Mouse (Mus musculus) ES-CJ7 (cell line): ENCODE measurements around the gene Atf6b.

ENCODE experiments used
- DNase-seq: peaks from one replicate; pipeline ENCODE4 v3.0.0; 2011; ENCODE audit warnings: low read depth, low spot score

Atf6b gene

DNA sequence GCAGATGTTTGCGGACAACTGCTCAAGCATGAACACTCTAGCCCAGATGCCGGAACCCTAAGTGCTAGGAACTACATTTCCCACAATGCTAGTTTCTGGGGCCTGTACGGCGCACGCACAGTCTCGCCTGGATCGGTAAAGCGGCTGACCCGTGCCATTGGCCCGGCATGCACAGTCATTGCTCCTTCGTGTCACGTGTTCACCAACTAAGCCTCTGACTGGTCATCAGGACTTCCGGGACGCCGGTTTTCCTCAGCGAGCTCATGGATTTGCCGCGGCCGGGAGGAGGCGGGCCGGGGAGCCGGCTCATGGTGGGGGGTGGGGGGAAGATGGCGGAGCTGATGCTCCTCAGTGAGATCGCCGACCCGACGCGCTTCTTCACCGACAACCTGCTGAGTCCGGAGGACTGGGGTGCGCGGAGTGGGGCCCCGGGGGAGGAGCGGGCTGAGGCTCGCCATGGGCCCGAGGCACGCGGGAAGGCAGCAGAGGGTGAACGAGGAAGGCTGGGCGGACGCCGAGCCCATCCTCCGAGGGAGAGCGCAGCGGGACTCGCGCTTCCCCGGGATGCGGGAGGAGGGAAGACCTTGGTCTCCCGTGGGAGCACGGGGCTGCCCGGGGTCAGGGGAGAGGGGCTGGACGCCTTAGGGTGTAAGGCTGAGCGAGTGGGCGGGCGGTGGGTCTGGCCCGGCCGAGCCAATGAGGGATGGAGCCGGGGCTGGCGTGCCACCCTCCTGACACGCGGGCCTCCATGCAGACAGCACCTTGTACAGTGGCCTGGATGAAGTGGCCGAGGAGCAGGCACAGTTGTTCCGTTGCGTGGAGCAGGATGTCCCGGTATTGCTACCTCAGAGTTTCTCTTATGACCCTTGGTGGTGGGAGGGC, at the start of gene Atf6b:
Gene Atf6b (plus strand): TSS at position 241 of the 882 bp plus-strand sequence.
- DNase-seq = peak; percentile 99

DNA sequence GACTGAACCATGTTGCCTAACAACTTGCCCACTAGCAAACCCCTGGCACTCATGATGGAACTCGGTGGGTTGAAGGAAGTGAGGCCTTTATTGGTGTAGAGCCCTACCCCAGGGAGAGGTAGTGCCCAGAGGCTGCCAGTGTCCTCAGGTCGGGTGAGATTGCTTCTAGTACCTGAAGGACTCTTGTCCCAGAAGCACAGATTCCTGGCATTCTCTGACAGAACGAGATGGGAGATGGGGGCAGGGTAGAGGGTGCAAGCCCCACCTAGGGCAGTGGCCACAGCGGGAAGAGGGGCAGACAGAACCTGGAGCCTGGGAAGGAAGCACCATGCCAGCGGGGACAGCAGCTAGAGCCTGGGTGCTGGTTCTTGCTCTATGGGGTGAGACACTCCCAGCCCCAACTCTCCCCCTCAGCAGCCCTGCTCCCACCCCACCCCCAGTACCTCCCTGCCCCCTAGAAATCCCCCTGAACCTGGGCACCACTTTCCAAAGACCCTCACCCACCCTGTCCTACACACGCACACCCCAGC, 49.3 kb upstream of the Atf6b start, which contains the start of gene Ager:
Gene Ager (plus strand): TSS at position 297 of the 530 bp plus-strand sequence.
- no peak for DNase-seq

DNA sequence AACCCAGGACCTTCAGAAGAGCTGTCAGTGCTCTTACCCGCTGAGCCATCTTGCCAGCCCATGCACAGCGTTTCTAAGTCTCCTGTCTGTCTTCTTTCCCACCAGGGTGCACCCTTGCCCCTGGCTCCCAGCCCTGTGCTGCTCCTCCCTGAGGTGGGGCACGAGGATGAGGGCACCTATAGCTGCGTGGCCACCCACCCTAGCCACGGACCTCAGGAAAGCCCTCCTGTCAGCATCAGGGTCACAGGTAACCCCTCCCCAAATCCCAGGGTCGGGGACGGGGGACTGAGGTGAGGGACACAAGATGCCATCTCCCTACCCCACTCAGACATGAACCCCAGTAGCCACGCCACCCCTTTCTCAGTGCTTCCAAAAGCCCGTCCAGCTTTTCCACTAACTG, 47.1 kb upstream of the Atf6b start:
- DNase-seq = no peak

DNA sequence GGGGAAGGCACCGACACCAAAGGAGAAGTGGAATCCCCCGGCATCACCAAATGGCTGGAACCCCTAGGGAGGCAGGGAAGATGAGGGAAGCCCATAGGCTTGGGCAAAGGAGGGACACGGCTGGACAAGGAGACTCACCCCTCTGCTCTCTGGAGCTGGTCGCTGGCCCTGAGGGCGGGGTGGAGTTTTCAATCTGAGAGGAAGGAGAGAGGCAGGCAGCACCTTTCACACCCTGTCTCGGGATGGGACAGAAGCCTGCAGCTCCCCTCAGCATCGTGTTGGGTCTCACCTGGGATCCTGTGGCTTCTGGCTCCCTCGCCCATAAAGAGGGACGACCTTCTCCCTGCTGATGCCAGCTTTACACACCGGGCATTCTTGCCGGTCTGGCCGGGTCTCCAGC, 45.1 kb upstream of the Atf6b start:
- DNase-seq = no peak

DNA sequence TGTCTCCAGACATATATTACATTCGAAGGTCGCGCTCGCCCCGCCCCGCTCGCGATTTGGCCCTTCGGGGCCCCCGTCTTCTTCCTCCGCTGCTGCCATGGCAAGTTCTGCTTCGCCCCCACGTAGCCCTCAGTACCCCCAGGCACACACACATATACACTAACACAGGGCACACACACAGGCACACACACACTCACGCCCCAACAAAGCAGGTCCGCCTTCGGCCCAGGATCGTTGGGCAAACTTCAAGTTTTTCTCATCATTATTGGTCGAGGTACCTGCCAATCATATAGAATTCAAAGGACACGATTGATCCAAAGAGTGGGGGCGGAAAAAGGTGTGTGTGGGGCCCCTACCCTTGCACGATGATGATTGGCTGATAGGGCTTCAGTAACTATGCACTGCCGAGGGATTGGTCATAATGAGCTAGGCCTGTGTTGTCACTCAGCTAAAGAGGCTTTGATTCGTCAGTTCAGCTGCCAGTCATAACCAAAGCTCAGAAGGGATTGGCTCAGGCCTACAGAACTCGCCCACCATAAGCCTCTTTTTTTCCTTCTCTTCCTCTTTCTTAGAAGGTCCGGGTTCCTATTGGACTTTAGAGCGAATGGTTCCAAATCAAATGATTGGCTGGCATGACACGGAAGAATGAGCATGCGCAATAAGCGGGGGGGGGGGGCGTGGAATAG, 43.4 kb upstream of the Atf6b start, which contains the start of gene Rnf5:
Gene Rnf5 (minus strand): TSS at position 316 of the 686 bp plus-strand sequence.
- DNase-seq = peak; percentile 100

DNA sequence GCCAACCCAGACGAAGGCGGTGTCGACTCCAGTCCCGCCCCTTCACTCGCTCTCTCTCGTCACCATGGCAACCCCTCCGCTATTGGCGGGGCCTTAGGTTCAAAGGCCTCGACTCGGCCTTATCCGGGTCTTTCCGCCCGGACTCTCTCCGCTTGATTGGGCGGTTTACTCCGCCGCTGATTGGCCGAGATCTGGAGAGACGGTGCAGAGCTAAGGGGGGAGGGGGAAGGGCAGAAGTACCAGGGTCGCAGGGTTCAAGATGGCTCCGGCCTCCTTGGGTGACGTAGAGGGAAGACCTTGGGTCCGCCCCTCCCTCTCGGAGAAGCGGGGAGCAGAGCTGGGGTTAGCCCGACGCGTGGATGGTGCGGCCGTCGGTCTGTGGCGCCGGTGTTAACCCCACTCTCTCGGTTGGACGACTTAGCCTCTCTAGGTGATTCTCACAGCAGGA, 42.9 kb upstream of the Atf6b start, which contains the start of gene Agpat1:
Gene Agpat1 (plus strand): TSS at position 202 of the 448 bp plus-strand sequence.
- peak; percentile 100 for DNase-seq

DNA sequence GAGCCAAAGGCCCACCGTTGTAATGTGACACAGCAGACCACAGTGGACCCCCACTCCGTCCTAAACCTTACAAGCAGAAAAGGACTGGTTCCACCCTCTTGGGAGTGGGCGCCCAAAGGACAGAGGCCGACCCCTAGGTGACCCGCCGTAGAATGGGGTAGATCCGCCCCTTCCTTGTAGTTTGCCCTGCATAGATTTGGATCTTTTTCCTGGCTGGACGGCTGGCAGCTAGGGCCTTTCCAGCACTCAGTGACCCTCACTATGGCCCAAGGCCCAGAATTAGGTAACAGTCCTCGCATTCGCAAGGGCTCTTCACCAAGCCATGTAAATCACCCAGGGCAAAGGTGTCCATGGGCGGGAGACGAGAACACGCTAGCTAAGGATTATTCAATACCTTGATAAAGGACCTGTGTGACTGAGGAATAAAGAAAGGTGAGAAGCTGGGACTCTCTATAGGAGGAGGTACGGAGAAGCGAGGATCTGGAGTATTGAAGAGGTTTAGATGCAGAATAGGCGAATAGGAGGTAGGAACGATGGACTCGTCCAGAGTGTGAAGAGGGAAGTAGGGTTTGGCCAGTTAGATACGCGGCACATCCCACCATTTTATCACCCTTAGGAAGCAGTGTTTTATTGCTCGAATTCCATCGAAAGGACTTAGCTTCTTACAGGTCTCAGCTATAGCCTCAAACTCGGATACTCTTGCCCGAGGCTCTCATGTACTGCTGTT, 42.3 kb upstream of the Atf6b start:
- DNase-seq = no peak

DNA sequence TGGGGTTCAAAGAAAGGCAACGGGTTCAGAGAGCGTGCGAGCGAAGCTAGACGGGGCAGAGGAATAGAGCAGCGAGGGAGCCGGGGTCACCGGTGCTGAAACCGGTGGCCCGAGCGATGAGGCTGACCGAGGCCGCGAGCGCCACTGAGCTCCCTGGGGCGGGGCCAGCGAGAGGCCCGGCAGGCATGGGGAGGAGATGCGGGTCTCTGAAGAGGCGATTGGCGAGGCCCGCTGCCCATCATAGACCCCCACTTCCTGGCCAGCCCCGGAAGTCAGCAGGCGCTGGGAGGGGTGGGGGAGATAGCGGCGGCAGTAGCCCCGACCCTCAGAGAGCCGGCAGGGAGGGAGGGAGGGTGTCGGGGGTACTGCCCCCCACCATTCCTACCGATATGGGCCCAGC, 41.3 kb upstream of the Atf6b start:
- DNase-seq = peak; percentile 94

DNA sequence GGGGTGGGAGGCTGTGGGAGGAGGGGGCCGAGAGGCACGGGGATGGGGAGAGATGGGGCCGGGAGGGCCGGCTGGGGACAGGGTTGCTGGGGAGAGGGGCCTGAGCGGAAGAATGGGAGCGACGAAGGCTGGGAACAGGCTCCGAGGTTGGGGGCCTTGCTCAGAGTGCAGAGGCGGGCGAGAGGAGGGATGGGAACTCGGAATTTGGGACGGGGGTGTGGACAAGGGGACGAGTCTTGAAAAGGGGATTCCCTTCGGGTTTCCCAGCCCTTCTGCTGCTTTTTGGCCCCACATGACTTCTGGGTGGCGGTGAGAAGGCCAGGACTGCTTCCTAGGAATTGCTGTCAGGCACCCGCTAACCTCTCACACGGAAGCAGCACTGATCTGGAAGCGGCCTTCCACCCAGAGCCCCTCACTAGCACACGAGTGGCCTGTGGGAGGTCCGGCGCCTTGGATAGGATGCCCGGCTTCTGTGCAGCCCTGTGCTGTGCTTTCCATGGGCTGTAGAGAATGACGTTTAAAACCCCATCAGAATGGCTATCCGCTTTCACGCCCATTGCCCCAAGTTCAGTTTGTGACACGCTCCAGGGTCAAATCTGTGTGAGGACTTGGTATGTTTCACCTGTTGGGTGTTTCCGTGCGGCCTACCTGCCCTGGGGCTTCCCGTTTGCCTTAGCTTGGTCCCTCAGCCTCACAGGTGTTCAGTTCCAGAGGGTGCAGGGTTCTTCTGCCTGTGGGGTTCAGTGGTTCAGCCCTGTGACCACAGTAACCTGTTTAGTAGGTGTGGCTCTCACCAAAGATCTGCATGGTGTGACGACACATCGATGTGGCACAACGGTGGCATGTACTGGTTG, 40.5 kb upstream of the Atf6b start:
- DNase-seq = no peak

DNA sequence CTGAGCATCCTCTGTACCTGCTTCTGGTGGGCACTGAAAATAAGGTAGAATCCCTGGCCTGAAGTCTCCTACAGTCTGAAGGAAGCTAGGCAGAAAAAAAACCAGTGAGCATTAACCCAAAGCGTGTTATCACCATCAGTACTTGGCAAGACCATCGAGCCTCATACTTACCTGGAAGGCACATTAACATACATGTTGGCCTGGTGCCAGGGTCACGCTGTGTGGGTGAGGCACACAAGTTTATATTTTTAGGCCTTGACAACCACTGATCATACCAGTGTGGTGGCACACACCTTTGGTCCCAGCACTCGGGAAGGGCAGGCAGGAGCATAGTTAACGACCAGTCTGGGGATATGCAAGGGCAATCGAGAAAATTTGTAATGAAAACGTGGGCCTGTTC, 38.9 kb upstream of the Atf6b start:
- DNase-seq = no peak

DNA sequence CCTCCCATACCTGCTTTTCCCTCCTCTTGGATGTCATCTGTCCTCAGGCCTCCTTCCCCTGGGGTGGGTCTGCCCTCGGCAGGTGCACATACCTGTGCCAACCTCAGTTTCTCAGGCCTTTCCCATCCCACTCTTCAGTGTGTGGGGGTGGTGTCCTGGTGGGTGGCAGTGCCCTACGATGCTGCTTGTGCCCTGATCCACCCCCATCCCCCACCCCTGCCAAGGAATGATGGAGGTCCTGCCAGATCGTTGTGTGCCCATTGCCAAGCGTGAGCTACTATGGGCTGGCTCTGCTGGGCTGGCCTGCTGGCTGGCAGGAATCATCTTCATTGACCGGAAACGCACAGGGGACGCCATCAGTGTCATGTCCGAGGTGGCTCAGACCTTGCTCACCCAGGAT, 35.9 kb upstream of the Atf6b start:
- no peak for DNase-seq

DNA sequence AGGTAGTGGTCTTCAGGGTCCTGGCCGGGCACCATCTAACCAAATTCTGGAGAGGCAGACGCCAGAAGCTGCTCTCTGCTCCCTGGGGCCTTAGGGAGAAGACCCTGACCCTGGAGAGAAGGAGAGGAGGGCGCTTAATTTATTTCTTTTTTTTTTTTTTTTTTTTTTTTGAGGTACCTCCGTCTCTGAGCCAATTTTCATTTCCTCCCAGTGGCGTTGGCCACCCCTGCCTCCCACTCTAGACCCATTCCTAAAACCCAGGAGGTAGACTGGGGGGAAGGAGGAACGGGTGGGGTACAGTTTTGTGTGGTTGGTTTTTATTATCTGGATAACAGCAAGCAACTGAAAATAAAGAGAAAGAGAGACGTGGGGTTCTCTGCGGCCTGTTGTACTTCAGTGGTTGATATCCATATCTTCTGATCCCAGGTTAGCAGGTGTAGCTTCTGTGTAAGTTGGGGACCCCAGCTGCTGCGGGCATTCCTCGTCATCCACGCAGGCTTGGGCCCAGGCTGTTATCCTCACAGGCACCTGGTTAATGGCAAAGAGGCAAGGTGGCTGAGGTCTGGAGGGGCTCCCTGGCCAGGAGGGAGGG, 33.8 kb upstream of the Atf6b start:
- no peak for DNase-seq

DNA sequence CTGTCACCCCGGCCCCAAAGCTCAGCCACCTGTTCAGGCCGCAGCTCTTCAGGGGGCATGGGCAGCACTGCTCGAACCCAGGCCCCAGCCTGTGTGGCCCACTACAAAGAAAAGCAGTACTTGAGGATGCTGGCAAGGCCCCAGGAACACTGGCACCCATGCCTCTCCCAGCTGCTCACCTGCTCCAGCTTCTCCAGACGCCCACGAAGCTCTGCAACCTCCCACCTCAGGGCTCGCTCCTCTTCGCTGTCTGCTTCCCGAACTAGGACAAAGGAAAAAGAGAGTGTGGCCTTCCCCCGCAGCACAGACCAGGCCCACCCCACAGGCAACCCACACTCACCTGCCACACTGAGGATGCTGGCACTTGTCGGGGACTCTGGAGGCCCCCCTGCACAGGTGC, 33.1 kb upstream of the Atf6b start:
- no peak for DNase-seq

DNA sequence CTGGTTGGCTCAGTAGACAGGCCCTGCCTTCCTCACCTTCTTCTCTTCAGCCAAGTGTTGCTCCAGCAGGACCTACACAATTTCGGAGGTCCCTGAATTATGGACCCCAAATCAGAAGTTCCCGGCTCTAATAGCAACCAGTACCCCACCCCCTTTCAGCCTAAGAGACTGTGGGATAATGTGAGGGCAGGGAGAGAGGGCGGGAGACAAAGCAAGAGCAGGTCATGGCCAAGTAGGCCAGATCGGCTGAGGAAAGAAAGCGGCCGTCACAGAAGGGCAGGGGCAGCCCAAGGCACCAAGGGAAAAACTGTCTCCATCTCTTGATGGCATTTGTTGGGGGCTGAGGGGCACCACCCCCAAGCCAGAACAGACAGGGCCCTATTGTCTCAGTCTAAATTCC, 31.1 kb upstream of the Atf6b start, which contains the start of gene Egfl8:
Gene Egfl8 (minus strand): TSS at position 101 of the 400 bp plus-strand sequence.
- DNase-seq = no peak

DNA sequence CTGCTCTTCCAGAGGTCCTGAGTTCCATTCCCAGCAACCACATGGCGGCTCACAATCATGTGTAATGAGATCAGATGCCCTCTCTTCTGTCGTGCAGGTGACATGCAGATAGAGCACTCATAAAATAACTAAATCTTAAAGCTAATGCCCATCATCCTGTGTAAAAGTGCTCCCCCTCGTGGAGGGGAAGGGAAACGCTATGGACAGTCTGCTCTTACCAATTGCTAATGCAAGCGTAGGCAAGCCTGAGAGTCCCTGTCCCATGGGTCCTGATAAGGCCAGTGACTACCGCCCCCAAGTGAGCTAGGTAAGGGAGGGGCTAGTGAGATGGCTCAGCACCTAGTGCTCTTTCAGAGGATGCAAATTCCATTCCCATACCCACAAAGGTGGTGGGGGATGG, 27.9 kb upstream of the Atf6b start:
- peak; percentile 80 for DNase-seq

DNA sequence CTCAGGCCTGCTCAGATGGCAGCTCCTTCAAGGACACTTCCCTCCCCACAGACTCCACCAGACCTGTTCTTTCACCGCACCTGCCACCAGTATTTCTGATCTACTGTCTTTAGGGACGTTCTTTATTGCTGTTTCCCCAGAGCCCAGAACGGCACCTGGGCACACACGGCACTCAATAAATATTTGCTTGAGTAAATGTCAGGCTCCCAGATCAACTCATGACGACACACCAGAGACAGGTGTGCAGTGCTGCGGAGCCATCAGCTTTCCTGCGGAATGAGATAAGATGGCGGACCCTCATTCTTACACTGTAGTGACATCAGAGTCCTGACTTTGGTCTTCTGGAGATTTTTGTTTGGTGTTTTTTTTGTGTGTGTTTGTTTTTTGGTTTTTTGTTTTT, 25.9 kb upstream of the Atf6b start:
- DNase-seq = no peak

DNA sequence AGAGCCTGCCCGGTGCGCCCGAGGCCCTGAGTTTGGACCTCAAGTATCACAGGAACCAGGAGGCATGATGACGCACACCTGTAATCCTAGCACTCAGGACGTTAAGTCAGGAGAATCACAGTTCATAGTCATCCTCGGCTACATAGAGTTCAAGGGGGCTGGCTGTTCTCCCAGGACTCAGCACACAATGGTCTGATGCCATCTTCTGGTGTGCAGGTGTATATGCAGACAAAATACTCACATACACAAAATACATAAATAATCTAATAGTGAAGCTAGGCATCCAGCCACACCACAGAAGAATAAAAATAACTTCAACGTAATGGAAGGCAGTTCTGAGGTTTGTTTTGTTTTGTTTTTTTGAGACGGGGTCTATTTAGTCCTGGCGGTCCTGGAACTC, 23.8 kb upstream of the Atf6b start:
- peak; percentile 41 for DNase-seq

DNA sequence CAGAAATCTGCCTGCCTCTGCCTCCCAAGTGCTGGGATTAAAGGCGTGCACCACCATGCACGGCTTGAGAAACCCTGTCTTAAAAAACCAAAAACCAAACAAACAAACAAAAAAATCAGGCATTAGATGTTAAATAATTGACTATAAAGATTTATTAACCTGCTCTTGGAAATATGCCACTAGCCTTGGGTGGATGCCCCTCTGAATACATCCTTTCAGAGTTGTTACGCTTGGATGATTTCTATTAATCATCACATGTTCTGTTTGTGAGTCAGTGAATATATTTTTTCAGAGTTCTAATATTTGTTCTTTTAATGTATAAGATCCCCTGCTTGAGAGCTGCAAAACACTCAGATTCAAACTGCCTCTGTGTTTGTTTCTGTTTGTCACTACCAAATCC, 22.0 kb upstream of the Atf6b start:
- DNase-seq = no peak

DNA sequence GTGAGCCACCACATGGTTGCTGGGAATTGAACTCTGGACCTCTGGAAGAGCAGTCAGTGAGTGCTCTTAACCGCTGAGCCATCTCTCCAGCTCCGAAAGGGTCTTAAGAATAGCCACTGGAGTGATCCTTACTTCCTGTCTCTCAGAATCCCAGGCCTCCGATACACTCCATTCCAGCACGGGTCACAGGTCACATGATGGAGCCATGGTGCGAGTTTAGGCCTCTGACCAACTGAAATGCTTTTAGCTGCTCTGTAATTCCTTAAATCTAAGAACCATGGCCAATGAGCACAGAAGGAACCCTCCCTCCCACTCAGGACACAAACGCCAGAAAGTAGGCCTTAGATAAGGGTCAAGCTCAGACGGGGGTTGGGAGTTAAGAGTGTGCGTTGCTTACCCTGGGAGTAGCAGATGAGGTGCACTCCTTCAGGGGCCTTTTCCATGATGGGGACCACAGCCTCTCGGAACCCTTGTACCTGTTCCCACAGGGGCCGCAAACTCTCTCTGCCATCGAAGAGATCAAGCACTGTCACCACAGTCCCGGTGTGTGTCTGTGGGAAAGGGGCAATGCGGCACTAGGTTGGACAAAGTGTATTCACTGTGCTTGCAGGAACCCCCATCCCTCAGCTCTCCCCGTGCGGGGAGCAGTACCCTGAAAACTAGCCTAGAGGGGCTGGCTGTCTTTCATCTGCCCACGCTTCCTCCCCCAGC, 20.7 kb upstream of the Atf6b start:
- DNase-seq = no peak

DNA sequence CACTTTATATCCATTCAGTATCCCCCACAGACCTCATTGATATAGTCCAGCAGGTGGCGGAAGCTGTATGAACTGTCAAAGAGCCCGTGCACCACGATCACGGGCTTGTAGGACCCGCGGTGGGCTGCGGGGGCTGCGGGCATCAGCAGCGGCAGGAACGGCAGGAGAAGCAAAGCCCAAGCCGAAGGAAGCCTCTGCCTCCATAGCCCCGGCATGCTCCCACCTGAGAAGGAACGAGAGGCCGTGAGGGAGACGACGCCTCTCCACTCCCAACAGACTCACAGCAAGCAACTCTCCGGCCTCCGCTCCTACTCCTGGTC, 20.2 kb upstream of the Atf6b start:
- peak; percentile 53 for DNase-seq
